Mouse (Mus musculus) megakaryocyte progenitor cell, adult 5-6 weeks (primary cell): ENCODE results near the gene Ralgps2. TPM values are rescaled to one million over a fixed set of nuclear protein-coding genes. Genes with fewer than 3 reads are reported as not detected.

Source experiments
- ATAC-seq: replicated peaks from 2 replicates; pipeline ENCODE4 v1.8.0; 2016; ENCODE audit warnings: mild to moderate bottlenecking, moderate TSS enrichment, inconsistent platforms; ENCODE audit not compliant: poor library complexity
- total RNA-seq, 2 experiments: library from RNA; stranded (forward) in 1 of 2; stranded (reverse) in 1 of 2; fragments of 157-497, 149-512 nt in 1 of 2; fragments of 200-1000 nt in 1 of 2; gene quantifications; 2 replicates each; pipeline versions ENCODE4 v1.2.3 to v1.2.4; 2015 to 2017

The Ralgps2 gene
- 12.8 and 19.5 TPM in 2 replicates for total RNA-seq (2015)
- 32.5 and 34.0 TPM in 2 replicates for total RNA-seq (2017)

DNA sequence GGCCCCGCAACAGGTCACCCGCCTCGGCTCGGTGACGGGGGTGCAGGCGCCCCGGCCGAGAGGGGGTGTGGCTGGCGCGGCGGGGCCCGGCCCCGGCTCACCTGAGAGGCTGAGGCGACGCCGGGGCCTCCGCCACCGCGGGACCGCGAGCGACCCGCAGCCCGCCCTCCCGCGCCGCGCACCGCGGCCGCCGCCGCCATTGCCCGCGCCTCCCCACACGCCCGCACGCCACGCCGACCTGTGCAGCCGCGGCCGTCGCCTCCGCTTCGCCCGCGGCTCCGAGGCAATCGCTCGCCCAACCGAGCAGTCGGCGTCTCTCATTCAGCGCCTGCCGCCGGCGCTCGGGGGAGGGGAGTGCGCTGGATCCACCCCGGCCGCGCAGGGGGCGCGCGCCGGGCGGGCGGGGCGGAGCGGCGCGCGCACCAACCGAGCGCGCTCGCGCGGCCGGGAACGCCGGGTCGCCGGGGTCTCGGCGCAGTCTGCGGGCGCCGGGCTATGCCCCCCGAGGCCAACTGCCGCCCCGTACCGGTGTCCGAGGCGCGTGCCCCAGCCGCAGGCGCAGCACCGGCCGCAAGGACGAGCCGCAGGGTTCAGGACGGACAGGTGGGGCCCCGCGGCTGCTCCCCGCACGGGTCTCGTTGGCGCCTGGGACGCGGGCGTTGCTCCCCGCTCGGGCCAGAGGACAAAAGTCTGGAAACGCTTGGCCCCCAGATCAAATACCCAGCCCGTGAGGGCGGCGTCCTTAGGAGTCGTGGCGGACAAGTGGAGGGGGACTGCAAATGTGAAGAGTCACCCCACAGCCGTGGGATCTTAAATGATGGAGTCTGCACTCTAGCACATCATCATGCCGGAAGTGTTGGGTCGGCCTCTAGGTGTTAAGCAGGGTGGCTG lies at the start of gene Ralgps2:
Ralgps2 (minus strand) TSS at position 376 of the 891 bp plus-strand sequence.
- ATAC-seq, result peak; percentile 48

DNA sequence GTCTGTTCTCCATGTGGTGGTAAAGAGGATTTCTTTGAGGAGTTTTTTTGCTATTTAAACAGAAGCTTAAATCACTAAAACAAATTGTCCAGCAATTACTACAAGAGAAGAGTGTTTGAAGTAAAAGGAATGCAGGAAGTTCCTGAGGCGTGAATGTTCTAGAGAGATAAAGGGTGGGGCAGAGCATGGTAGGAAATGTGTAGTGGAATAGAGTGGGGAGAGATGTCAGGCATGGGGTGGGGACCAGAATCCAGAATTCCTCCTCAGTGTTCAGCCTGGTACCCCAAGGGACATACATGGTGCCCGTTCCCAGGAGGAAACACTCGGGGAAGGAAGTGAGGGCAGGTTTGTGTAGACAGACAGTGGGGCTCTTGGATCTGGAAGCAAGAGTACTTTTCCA lies 48.1 kb upstream of the Ralgps2 start:
- no peak for ATAC-seq

DNA sequence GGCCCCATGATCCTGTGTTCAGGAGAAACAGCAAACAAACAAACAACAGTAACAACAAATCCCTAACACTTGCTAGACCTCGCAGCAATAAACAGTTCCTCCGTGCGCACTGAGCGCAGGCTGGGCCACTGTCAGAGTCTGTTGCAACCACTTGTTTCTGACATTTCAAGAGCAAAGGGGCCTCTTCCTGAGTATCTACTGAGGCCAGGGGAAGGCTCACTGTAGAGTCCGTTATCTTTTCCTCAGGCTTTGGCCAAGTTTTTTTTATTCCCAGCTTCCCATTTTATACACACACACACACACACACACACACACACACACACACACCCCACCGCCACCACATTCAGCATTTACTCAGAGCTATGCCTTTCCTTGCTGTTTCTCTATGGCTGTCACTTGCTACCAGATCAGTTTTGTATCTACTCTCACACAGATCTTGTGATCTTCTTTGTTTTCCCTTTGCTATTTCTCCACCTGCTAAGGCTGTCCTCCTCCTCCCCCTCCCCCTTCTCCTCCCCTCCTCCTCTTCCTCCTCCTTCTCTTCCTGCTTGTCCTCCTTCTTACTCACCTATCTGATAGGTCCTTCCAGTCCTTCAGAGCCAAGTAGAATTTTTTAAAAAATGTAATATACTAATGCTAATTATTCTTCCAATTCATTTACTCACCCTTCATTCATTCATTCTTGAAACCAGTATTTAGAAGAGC lies 47.4 kb upstream of the Ralgps2 start:
- peak; percentile 62 for ATAC-seq

DNA sequence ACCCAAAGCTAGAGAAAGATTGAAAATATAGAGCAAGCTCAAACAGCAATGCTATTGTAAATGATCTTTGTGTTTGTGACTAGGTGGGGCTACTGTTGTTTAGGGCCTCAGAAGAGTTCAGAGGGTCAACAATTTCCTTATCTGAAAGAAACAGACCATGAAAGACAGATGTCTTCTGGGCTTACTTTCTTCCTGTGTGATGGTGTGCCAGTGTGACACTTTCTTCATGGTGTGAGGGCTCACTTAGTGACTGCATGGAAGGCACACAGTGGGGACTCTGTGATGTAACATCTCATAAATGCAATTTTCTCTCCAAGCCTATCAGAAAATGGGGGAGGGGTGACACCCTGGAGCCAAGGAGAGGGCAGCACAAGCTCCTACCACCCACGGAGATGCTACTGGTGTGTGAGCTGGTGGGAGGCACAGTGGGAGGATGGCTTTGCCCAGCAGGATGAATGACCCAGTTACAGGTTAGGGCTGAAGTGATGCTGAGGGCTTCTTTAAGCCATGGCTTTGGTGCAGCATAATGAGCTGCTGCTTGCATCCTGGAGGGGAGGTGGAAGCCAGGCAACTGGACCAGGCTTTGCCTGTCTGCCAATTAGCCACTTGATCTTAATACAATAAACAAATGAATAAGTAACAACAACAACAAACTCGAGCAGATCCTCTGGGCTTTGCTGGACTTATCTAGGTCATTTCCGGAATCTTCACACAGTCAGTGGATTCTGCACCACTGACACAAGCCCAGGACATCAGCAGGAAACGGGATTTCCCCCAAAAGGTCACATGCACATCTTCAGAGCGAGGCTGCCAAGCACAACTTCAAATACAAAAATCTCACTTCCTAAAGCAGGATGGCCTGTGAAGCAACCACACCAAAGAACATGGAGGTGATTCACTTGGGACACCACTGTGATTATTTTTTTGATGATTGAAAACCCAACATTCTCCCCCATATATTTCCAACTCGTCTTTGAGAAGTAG lies 46.5 kb upstream of the Ralgps2 start:
- peak; percentile 55 for ATAC-seq

DNA sequence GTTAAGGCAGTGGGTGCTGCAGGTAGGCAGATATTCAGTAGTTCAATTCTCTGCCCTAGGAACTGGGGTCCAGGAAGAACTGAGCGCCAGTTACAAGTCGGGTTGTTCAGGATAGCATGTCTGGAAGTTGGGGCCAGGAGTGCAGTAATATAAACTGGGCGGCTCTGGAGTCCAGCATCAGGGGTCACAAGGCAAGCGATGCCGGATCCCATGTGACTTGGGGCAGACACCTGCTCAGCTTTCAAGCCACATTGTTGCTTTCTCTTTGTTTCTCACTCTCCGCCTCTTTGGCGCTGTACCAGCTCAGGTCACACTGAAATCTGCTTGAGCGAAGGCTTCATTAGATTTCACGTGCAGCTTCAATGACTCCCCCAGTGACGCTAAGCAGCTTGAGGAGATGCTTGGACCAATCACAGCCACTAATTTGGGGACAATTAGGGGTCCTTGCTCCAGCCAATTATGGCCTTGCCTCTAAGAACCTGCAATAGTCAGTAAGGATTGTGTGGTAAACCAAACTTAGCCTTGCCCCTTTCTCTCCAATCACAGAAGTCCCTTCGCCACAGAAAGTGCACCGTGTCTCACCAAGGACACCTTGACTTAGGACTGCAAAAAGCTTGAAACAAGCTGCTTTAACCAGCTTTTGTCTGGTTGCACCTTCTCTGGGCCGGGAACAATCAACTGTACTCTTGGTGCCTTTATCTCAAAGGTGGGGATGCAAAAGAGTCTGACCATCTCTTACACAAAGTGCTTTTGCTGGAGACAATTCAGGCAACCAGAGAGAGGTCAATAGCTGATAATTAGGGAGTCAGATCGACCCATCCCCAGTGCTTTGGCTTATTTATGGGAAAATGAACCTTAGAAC lies 43.8 kb upstream of the Ralgps2 start:
- no peak for ATAC-seq

DNA sequence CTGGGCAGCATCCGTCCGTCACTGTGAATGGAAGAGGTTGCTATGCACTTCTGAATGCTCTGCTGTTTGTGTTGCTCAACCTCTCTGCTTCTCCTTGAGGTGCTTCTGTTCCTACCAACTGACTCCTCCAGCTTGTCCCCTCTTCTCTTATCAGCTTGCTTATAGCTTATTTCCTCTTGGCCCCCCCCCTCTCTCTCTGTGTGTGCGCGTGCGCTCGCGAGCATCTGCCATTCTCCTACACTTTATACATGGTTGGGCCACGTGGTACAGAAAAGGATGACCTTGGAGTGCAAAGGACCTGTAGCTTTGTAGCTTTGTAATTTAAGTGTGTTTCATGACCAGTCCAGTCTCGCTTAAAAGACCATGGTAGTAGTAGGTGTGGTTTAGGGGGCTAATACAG lies 42.5 kb upstream of the Ralgps2 start:
- peak; percentile 48 for ATAC-seq

DNA sequence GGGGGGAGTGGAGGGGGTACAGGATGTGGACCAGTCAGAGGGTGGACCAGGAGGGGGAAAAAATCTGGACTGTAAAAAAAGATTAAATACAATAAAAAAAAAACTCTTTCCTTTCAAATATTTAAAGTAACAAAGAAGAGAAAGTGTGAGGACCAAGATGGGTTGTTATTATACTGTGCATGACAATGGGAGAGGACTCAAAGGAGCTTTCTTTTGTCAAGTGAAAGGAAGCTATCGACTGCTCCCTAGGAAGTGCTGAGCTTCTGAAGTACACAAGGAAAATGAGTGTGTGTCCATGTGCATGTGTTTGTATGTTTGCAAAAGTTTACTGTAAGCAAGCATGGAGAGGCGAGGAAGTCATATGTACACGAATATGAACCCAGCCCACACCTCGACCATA lies 40.3 kb upstream of the Ralgps2 start:
- ATAC-seq, result no peak

DNA sequence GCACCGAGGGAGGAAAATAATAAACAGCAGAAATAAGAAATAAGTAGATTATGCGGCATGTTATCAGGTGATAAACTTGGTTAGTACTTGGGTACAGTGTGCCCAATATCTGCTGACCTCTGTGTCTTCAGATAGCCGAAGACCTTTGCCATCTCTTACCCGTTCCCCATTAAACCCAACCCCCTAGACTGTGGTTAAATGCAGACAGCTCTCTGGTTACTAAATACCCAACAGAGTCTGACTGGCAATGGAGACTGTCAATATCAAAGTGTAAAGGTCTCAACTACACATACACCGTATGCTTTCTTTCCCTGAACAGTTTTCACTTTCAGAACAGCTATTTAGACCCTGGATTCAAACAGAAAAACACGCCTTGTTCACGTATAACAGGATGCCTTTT lies 39.2 kb upstream of the Ralgps2 start:
- no peak for ATAC-seq

DNA sequence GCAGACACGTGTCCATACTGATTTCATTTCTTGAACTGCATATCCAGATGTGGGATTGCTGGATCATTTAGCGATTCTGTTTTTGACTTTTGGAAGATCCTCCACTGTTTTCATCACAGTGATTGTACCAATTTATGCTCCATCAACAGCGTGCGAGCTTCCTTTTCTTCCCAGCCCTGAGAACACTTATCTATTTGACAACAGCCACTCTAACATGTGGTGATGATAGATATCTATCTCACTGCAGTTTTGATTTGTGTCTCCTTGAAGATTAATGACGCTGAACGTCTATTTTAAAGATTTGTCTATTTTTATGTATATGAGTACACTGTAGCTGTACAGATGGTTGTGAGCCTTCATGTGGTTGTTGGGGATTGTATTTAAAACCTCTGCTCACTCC lies 34.4 kb upstream of the Ralgps2 start:
- ATAC-seq, result no peak

DNA sequence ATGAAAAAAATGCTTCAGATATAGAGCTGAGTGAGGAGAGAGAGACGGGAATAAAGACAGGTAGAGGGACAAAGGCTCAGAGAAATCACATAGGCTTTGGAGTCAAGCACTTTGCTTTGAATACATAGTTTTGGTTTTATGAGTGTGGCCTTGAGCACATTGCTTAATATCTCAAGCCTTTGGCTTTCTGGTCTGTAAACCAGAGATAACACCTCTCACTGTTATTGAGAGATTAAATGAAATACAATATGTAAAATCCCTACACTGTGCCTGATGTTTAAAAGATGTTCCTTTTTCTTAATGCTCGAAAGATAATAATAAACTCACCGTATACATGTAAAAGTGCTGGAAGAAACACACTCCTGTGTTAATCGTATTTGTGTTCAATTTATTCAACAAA lies 33.0 kb upstream of the Ralgps2 start:
- peak; percentile 68 for ATAC-seq

DNA sequence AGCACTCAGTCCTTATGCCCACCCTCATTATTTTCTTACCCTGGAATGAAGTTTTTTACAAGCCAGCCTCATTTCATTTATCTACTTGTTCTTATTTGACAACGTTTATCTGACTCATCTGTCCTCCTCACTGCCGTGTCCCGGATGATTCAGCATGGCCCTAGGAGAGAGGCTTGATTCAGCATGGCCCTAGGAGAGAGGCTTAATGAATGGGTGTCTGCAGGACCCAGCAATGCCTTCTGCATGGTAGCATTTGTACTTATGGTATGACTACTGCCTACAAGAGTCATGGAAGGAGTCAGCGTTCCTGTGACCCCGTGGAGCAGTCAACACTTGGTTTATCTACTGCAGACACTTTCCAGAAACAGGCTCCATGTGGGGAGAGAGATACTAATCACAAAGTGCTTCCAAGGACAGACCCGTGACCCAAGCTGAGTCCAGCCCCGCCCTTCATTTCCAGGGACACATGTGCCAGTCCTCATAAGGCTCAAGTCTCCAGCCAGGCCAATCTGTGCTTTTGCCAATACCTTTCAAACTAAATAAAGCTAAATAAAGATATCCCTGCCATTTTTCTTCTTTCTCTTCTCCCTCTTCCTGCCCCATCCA lies 31.9 kb upstream of the Ralgps2 start:
- ATAC-seq, result no peak

DNA sequence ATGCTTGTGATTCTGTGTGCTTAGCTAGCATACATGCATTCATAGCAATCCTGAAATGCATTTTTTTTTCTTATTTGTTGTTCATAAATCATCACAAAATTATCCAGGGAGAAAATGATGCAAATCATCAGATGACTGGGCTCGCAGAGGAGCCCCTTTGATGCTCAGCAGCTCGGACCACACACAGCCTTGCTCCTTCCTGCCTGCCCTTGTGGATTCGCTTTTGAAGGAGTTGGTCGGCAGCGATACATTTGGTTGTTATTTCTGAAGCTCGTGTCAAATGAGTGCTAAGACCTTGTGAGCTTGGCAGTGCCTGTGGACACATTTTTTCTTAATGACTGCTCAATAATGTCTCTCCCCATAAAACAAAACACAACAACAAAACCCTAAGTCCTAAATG lies 31.2 kb upstream of the Ralgps2 start:
- ATAC-seq, result no peak

DNA sequence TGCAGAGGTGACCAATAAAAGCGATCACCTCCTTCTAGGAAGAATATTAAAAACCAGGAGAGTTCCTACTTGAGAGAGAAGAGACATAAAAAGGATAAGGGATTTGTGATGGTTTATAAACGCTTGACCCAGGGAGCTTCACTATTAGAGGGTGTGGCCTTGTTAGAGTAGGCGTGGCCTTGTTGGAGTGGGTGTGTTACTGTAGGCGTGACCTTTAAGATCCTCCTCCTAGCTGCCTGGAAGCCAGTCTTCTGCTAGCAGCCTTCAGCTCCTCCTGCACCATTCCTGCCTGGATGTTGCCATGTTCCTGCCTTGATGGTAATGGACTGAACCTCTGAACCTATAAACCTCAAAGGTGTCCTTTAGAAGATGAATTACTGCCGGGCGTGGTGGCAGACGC lies 28.7 kb upstream of the Ralgps2 start:
- no peak for ATAC-seq

DNA sequence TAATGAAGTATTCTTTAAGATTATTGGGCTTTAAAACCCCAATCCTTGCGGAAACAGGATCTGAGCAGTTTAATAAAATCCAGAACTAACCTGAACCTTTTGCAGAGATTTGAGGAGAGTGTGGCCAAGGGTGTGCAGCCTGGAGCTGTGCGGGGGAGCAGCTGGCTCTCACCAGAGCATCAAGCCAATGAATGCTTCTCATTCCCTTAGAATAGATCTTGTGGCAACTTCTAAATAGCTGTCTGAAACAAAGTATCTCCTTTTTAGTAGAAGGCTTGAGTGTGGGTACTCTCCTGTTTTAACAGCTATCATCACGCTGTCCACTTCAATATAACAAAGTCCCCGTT lies 25.1 kb upstream of the Ralgps2 start:
- ATAC-seq, result no peak

DNA sequence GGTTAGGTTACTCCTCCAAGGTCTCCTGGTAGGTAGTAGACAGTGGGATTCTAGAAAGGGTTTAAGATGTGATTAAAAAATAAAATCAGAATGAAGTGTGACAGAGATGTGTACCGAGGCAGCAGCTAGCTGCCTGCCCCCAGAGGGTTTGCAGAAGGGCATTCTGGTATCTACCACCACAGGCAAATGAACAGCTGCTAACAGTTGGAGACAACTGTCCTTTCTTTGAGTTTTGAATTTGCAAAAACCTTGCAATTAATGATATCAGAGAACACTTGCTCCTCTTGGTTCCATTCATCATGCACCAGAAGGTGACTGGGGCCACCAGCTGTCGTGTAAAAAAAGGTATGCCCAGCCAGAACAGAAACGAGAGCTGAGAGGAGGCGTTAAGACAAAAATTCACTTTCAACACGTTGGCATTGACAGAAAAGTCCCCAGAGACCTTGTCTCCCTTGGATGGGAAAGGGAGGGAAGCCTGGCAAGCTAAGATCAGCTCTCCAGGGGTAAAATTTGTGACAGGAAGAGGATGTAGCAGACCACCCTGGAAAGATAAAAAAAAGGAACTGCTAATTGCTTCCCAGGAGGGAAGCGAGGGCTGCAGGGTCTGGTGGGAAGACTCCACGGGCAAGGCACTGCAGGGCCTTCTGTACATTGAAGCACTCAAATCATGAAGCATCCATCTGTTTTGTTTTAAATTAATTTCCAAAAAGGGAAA lies 24.6 kb upstream of the Ralgps2 start:
- ATAC-seq, result peak; percentile 35; the same call in 1 of the 2 replicates

DNA sequence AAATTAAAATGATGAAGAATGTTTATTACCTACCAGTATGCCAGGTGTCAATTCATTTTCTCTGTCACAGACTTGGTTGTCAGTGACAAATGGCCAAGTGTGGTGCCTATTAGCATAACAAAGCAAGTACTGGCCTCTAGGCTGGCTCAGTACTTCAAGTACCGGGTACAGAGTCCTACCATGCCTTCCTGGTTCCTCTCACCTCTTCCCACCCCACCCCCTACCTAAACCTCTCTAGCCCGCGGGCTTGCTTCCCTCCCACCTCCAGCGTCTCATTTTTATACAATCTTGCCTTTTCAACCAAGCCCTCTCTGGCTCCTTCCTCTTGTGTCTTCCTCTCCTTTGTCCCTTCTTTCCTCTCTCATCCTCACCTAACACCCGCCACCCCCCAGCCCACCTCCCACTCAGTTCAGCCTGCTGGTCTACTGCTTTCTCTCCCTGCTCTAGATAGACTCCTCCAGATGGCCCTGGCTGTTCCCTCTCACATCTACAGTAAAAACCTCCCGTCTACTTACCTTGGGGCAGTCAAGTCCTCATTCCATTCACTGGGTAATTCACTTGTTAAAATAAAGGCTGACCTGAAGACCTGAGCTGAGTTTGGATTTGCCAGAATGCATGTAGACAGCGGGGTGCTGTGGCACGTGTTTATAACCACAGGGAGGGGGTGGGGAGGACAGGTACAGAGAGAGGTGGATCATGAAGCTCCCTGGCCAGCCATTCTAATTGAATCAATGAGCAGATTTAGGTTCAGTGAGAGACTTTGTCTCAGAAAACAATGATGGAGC lies 22.2 kb upstream of the Ralgps2 start:
- ATAC-seq, result no peak

DNA sequence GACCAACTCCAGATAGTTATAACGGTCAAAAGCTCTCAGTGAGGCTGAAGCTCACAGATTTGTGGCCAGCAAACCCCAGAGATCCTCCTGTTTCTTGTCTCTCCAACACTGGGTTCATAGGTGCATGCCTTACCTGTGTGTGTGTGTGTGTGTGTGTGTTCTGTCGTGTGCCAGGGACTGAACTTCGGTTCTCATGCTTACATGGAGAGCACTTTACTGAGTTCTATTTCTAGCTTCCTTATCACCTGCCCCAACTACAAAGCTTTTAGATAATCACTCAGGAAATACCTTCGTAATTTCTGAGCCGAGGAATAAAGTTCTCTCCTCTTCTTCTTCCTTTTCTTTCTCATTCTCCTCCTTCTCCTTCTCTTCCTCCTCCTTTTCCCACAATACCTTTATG lies 19.6 kb upstream of the Ralgps2 start:
- ATAC-seq, result no peak

DNA sequence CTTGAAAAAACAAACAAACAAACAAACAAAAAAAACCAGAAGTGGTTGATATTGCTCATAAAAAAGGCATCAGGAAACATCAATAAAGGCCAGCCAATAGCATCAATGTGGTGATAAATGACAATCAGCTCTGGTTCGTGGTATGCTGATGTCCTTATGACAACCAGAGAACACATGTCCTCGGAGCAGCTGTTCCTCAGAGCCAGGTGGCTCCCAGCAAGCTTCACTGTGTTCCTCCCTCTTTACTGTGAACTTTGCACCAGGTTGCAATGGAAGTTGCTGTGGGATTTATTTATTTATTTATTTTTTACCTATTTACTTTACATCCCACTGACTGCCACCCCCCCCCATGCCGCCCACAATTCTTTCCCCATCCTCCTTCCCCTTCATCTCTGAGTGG lies 17.9 kb upstream of the Ralgps2 start:
- no peak for ATAC-seq
